8 mouse cellular contexts compared by ENCODE assay signal in the genomic region with DNA sequence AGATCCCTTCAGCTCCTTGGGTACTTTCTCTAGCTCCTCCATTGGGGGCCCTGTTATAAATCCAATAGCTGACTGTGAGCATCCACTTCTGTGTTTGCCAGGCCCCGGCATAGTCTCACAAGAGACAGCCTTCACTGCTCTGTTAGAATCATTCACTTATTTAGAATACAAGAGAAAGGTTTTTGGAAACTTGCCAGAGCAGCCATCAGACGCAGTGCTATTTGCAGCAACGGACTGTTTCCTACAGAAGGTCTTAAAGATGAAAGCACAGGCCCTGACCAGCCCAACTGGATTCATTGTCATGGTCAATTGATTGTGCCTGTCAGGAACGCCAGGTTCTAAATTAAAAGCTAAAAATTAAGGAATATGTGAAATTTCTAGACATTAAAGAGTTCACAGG.
A peak's percentile ranks its signal among the peaks of the same experiment; 100 is the strongest.
DNase-seq lines count a peak whose midpoint lies in the region; ATAC-seq and TF ChIP-seq lines count a peak whose summit lies in the region.
"Had no signal": no experiment of that assay in that cellular context is flagged by ENCODE, and none has a peak within 500 bp of the region (broad histone marks: within the 10 kb centered on the region; RNA-seq: fewer than 3 reads in every experiment).

No protein-coding gene starts in this region.

- H3K4me3 ChIP-seq in kidney, postnatal 0 days (replicated peaks; ENCODE audit: low read depth, low read length): no peak overlapping the region
- no peak overlapping the region for H3K4me3 ChIP-seq in forebrain, embryonic 15.5 days
- no peak overlapping the region for H3K4me3 ChIP-seq in midbrain, embryonic 14.5 days (replicated peaks; ENCODE audit: low read depth, low read length)

- H3K4me2 ChIP-seq in kidney, postnatal 0 days (ENCODE audit: low read length): no peak overlapping the region
- no peak overlapping the region for H3K4me2 ChIP-seq in forebrain, embryonic 15.5 days (replicated peaks)
- H3K4me2 ChIP-seq in midbrain, embryonic 14.5 days (ENCODE audit: low read length): no peak overlapping the region

- H3K9ac ChIP-seq in kidney, postnatal 0 days (ENCODE audit: low read depth, low read length): no peak overlapping the region
- no peak overlapping the region for H3K9ac ChIP-seq in forebrain, embryonic 15.5 days (replicated peaks)
- H3K9ac ChIP-seq in midbrain, embryonic 14.5 days (replicated peaks; ENCODE audit: low read length): no peak overlapping the region

- TF ChIP-seq POLR2A in brain, embryonic 14.5 days (IDR thresholded peaks at IDR 0.05; ENCODE audit: borderline replicate concordance, extremely low read depth, insufficient read depth, insufficient read length, poor library complexity, severe bottlenecking): no peak

- peak overlapping the region; percentile 65 for H3K27ac ChIP-seq in kidney, postnatal 0 days
- peak overlapping the region; percentile 95 for H3K27ac ChIP-seq in forebrain, embryonic 15.5 days (replicated peaks)
- H3K27ac ChIP-seq in midbrain, embryonic 14.5 days (replicated peaks; ENCODE audit: low read depth, low read length): peak overlapping the region; percentile 86

- no peaks in the 10 kb centered on the region for H3K27me3 ChIP-seq in kidney, postnatal 0 days (ENCODE audit: insufficient read depth, low read length)
- no peaks in the 10 kb centered on the region for H3K27me3 ChIP-seq in forebrain, embryonic 15.5 days
- H3K27me3 ChIP-seq in midbrain, embryonic 14.5 days (ENCODE audit: control insufficient read depth, insufficient read depth, low read length): no peaks in the 10 kb centered on the region

- peak; percentile 64 for DNase-seq in kidney, postnatal 0 days (ENCODE audit: low spot score)
- DNase-seq in kidney, postnatal 14 days: no peak
- peak; percentile 82 for DNase-seq in brain, embryonic 14.5 days (ENCODE audit: low read depth)
- peak; percentile 78 for DNase-seq in midbrain, embryonic 14.5 days
- no peak for DNase-seq in thymus, postnatal 25 days
- no peak for DNase-seq in frontal cortex, adult 2 months (ENCODE audit: extremely low spot score in 1 of 2, low spot score in 1 of 2)
- DNase-seq: cerebellum, adult 8-10 months had no signal

- H3K4me1 ChIP-seq in kidney, postnatal 0 days (replicated peaks; ENCODE audit: insufficient read depth, low read length): peaks cover 8% of the 10 kb centered on the region; the same call in 1 of the 2 replicates
- peaks cover 38% of the 10 kb centered on the region for H3K4me1 ChIP-seq in forebrain, embryonic 15.5 days
- peaks cover 35% of the 10 kb centered on the region for H3K4me1 ChIP-seq in midbrain, embryonic 14.5 days (ENCODE audit: control insufficient read depth, insufficient read depth, low read length)

- H3K36me3 ChIP-seq in kidney, postnatal 0 days (ENCODE audit: insufficient read depth, low read length): 0 out of 2 replicates have a peak, but pooled peaks cover 5% of the 10 kb centered on the region
- H3K36me3 ChIP-seq in forebrain, embryonic 15.5 days: no peaks in the 10 kb centered on the region
- H3K36me3 ChIP-seq in midbrain, embryonic 14.5 days (ENCODE audit: control insufficient read depth, insufficient read depth, low read length): no peaks in the 10 kb centered on the region

- ATAC-seq in kidney, postnatal 0 days (replicated peaks; ENCODE audit: low FRiP score, low read depth): no peak
- 0 out of 2 replicates have a peak, but pooled peaks have one; percentile 16 for ATAC-seq in forebrain, embryonic 15.5 days (replicated peaks)
- ATAC-seq in midbrain, embryonic 14.5 days (ENCODE audit: low FRiP score, low TSS enrichment): no peak

- no peaks in the 10 kb centered on the region for H3K9me3 ChIP-seq in kidney, postnatal 0 days (replicated peaks; ENCODE audit: low read length)
- H3K9me3 ChIP-seq in forebrain, embryonic 15.5 days: no peaks in the 10 kb centered on the region
- H3K9me3 ChIP-seq in midbrain, embryonic 14.5 days (ENCODE audit: control insufficient read depth, low read length): no peaks in the 10 kb centered on the region

- TF ChIP-seq CTCF in kidney, postnatal 0 days (IDR thresholded peaks at IDR 0.05; ENCODE audit: low read depth): no peak
- no peak for TF ChIP-seq CTCF in brain, embryonic 14.5 days (IDR thresholded peaks at IDR 0.05; ENCODE audit: borderline replicate concordance, extremely low read depth, insufficient read depth, insufficient read length)

- 26% methylated on average over 4 of the region's 4 CpGs for whole genome bisulfite sequencing in kidney, postnatal 0 days
- 10% methylated on average over 4 of the region's 4 CpGs for WGBS in forebrain, embryonic 15.5 days
- WGBS in midbrain, embryonic 14.5 days: 23% methylated on average over 4 of the region's 4 CpGs

Comparison
In these comparisons a context has a peak if more than half of its experiments do, and no peak if none do; other contexts are left out.
1. DNase-seq: peak in kidney, postnatal 0 days (single experiment), brain, embryonic 14.5 days (single experiment) and midbrain, embryonic 14.5 days (single experiment); none in kidney, postnatal 14 days (single experiment), thymus, postnatal 25 days (single experiment) and frontal cortex, adult 2 months (0 of 2).
2. Peak in every context shown above with its lines, with median percentiles within 50 percentile points of each other: H3K27ac ChIP-seq.